Comparison of ENCODE assay signal across 23 mouse cellular contexts in genomic region chr3:99291386-99291785, GRCm38 (mm10). TPM values are rescaled to one million over a fixed set of nuclear protein-coding genes. Genes with fewer than 3 reads are reported as not detected.
DNase-seq lines count a peak whose midpoint lies in the region; ATAC-seq lines count a peak whose summit lies in the region.
"Had no signal": no experiment of that assay in that cellular context is flagged by ENCODE, and none has a peak within 500 bp of the region (broad histone marks: within the 10 kb centered on the region; RNA-seq: fewer than 3 reads in every experiment).

No protein-coding gene starts in this region.

- H3K4me2 ChIP-seq in limb, embryonic 11.5 days (ENCODE audit: low read depth, severe bottlenecking) = no peak overlapping the region
- H3K4me2 ChIP-seq in forebrain, embryonic 16.5 days (ENCODE audit: low read length) = no peak overlapping the region
- H3K4me2 ChIP-seq: embryonic facial prominence, embryonic 13.5 days; embryonic facial prominence, embryonic 15.5 days; forebrain, embryonic 12.5 days had no signal

- H3K4me3 ChIP-seq in limb, embryonic 10.5 days = no peak overlapping the region
- no peak overlapping the region for H3K4me3 ChIP-seq in limb, embryonic 11.5 days (ENCODE audit: low read depth, low read length)
- H3K4me3 ChIP-seq in forebrain, embryonic 16.5 days (replicated peaks; ENCODE audit: low read length) = no peak overlapping the region
- H3K4me3 ChIP-seq: embryonic facial prominence, embryonic 13.5 days; embryonic facial prominence, embryonic 15.5 days; erythroblast, embryonic 14.5 days; forebrain, embryonic 10.5 days; forebrain, embryonic 12.5 days had no signal

- H3K36me3 ChIP-seq in limb, embryonic 10.5 days = peaks cover 82% of the 10 kb centered on the region
- H3K36me3 ChIP-seq in limb, embryonic 11.5 days (ENCODE audit: control insufficient read depth, insufficient read depth, low read length) = no peaks in the 10 kb centered on the region
- H3K36me3 ChIP-seq in forebrain, embryonic 16.5 days (ENCODE audit: control insufficient read depth, insufficient read depth) = no peaks in the 10 kb centered on the region
- H3K36me3 ChIP-seq: embryonic facial prominence, embryonic 13.5 days; embryonic facial prominence, embryonic 15.5 days; forebrain, embryonic 10.5 days; forebrain, embryonic 12.5 days had no signal

- ATAC-seq in limb, embryonic 11.5 days (ENCODE audit: insufficient number of reproducible peaks, low FRiP score, low TSS enrichment, low read depth) = no peak
- no peak for ATAC-seq in forebrain, embryonic 16.5 days
- ATAC-seq: forebrain, embryonic 14.5 days; forebrain, postnatal 0 days had no signal

- H3K9me3 ChIP-seq in limb, embryonic 10.5 days (replicated peaks) = no peaks in the 10 kb centered on the region
- no peaks in the 10 kb centered on the region for H3K9me3 ChIP-seq in limb, embryonic 11.5 days (ENCODE audit: control insufficient read depth, low read length)
- H3K9me3 ChIP-seq in forebrain, embryonic 16.5 days (ENCODE audit: control insufficient read depth, low read length) = no peaks in the 10 kb centered on the region
- H3K9me3 ChIP-seq: embryonic facial prominence, embryonic 13.5 days; embryonic facial prominence, embryonic 15.5 days; forebrain, embryonic 10.5 days; forebrain, embryonic 12.5 days had no signal

- H3K27me3 ChIP-seq in limb, embryonic 10.5 days (ENCODE audit: low read depth, poor library complexity, severe bottlenecking) = no peaks in the 10 kb centered on the region
- no peaks in the 10 kb centered on the region for H3K27me3 ChIP-seq in limb, embryonic 11.5 days (ENCODE audit: control insufficient read depth, insufficient read depth, low read length)
- H3K27me3 ChIP-seq in forebrain, embryonic 16.5 days (replicated peaks; ENCODE audit: control insufficient read depth, insufficient read depth, low read length) = no peaks in the 10 kb centered on the region
- H3K27me3 ChIP-seq: embryonic facial prominence, embryonic 13.5 days; embryonic facial prominence, embryonic 15.5 days had no signal

- no peak overlapping the region for H3K27ac ChIP-seq in limb, embryonic 10.5 days
- H3K27ac ChIP-seq in limb, embryonic 11.5 days (replicated peaks; ENCODE audit: low read depth, low read length) = no peak overlapping the region
- no peak overlapping the region for H3K27ac ChIP-seq in forebrain, embryonic 16.5 days (ENCODE audit: low read length)
- H3K27ac ChIP-seq: embryonic facial prominence, embryonic 13.5 days; embryonic facial prominence, embryonic 15.5 days; forebrain, embryonic 10.5 days; forebrain, embryonic 12.5 days had no signal

- H3K4me1 ChIP-seq in limb, embryonic 10.5 days = peaks cover 15% of the 10 kb centered on the region; the same call in 1 of the 2 replicates
- H3K4me1 ChIP-seq in limb, embryonic 11.5 days (ENCODE audit: control insufficient read depth, insufficient read depth, low read length) = no peaks in the 10 kb centered on the region; the same call in 1 of the 2 replicates
- peaks cover 3% of the 10 kb centered on the region for H3K4me1 ChIP-seq in forebrain, embryonic 16.5 days (replicated peaks; ENCODE audit: control insufficient read depth, insufficient read depth, low read length)

- no peak overlapping the region for H3K9ac ChIP-seq in limb, embryonic 11.5 days (ENCODE audit: low read length)
- H3K9ac ChIP-seq in forebrain, embryonic 16.5 days (replicated peaks; ENCODE audit: low read depth, low read length) = no peak overlapping the region
- H3K9ac ChIP-seq: embryonic facial prominence, embryonic 13.5 days; embryonic facial prominence, embryonic 15.5 days; forebrain, embryonic 12.5 days; forebrain, postnatal 0 days had no signal

- peak; percentile 72 for DNase-seq in heart, adult 11 months
- no peak for DNase-seq in heart, postnatal 4 days
- DNase-seq in limb, embryonic 10.5 days (ENCODE audit: low spot score) = peak; percentile 15
- DNase-seq in limb, embryonic 11.5 days (ENCODE audit: low spot score) = peak; percentile 18
- DNase-seq: adrenal gland, adult 2 months; adrenal gland, postnatal 10 days; adrenal gland, postnatal 25 days; cerebellum, adult 11 months; cerebellum, adult 18-20 months; cerebellum, adult 8-10 months; cerebellum, adult 9-11 months; cerebellum, postnatal 14 days; cerebellum, postnatal 36 days; embryo, embryonic 11 days; forebrain, postnatal 0 days had no signal

RNA-seq across cellular contexts. Expression of gene Tbx15, which starts 51.2 kb away (rescaled TPM):
- total RNA-seq in heart, postnatal 4 days (2021) = under 1 TPM; 0.36 to 0.52 TPM
- polyA plus RNA-seq in limb, embryonic 10.5 days (2016; fragmentation: Nextera tagmentation; extraction: Ambion mirVana) = 25.8 and 41.2 TPM in 2 replicates
- 50.7 and 55.2 TPM in 2 replicates for polyA plus RNA-seq in limb, embryonic 11.5 days (2014; fragmentation: Nextera tagmentation; extraction: Ambion mirVana)
- polyA plus RNA-seq in forebrain, embryonic 16.5 days (2015; fragmentation: Nextera tagmentation; extraction: Ambion mirVana) = 0.73 and 0.79 TPM in 2 replicates
- total RNA-seq: common myeloid progenitor, adult 5-6 weeks had no signal
- polyA plus RNA-seq: erythroblast, embryonic 14.5 days had no signal

Comparison
In these comparisons a context has a peak if more than half of its experiments do, and no peak if none do; other contexts are left out.
1. RNA of gene Tbx15, which starts 51.2 kb away (polyA plus RNA-seq): 50.7 to 55.2 TPM in limb, embryonic 11.5 days and 25.8 to 41.2 TPM in limb, embryonic 10.5 days; 0.73 to 0.79 TPM in forebrain, embryonic 16.5 days; every median in the first group is over 10 times any median in the second.